Mouse (Mus musculus): Measurements from ENCODE around the gene Spata20.

Gene Spata20

GRCm38 (mm10) chr11:94482738-94483137, 3.2 kb downstream of the Spata20 start:
- DNase-seq (ENCODE audit: inconsistent ontology term): no peak

- no peak for DNase-seq (ENCODE audit: inconsistent ontology term)
Measured at GRCm38 (mm10) chr11:94481963-94482362, 4.0 kb downstream of the Spata20 start.

- DNase-seq (ENCODE audit: inconsistent ontology term): no peak
Measured at GRCm38 (mm10) chr11:94480382-94480781, 5.6 kb downstream of the Spata20 start.

GRCm38 (mm10) chr11:94477651-94478050, 8.3 kb downstream of the Spata20 start:
- DNase-seq (ENCODE audit: inconsistent ontology term): no peak

- peak; percentile 79 for DNase-seq (ENCODE audit: inconsistent ontology term)
Measured at GRCm38 (mm10) chr11:94475722-94476121, 10.3 kb downstream of the Spata20 start.

GRCm38 (mm10) chr11:94474544-94474910, 11.5 kb downstream of the Spata20 start:
- DNase-seq (ENCODE audit: inconsistent ontology term): no peak

- DNase-seq (ENCODE audit: inconsistent ontology term): peak; percentile 77
Measured at GRCm38 (mm10) chr11:94473707-94474543, 12.1 kb downstream of the Spata20 start, which contains the start of gene Cacna1g. Gene Cacna1g (minus strand): TSS chr11:94474198.

GRCm38 (mm10) chr11:94472916-94473706, 12.9 kb downstream of the Spata20 start:
- no peak for DNase-seq (ENCODE audit: inconsistent ontology term)

GRCm38 (mm10) chr11:94472585-94472915, 13.4 kb downstream of the Spata20 start:
- DNase-seq (ENCODE audit: inconsistent ontology term): no peak

GRCm38 (mm10) chr11:94471740-94472584, 14.0 kb downstream of the Spata20 start:
- no peak for DNase-seq (ENCODE audit: inconsistent ontology term)

GRCm38 (mm10) chr11:94470391-94470790, 15.6 kb downstream of the Spata20 start:
- no peak for DNase-seq (ENCODE audit: inconsistent ontology term)

GRCm38 (mm10) chr11:94469136-94470064, 16.6 kb downstream of the Spata20 start:
- peak; percentile 76 for DNase-seq (ENCODE audit: inconsistent ontology term)

- peak; percentile 68 for DNase-seq (ENCODE audit: inconsistent ontology term)
Measured at GRCm38 (mm10) chr11:94468582-94469064, 17.4 kb downstream of the Spata20 start.

- DNase-seq (ENCODE audit: inconsistent ontology term): no peak
Measured at GRCm38 (mm10) chr11:94466333-94466855, 19.6 kb downstream of the Spata20 start.

- DNase-seq (ENCODE audit: inconsistent ontology term): no peak
Measured at GRCm38 (mm10) chr11:94464170-94464569, 21.8 kb downstream of the Spata20 start.

GRCm38 (mm10) chr11:94461856-94462255, 24.1 kb downstream of the Spata20 start:
- no peak for DNase-seq (ENCODE audit: inconsistent ontology term)

- no peak for DNase-seq (ENCODE audit: inconsistent ontology term)
Measured at GRCm38 (mm10) chr11:94457001-94457400, 29.0 kb downstream of the Spata20 start.

GRCm38 (mm10) chr11:94456347-94456746, 29.6 kb downstream of the Spata20 start:
- no peak for DNase-seq (ENCODE audit: inconsistent ontology term)

GRCm38 (mm10) chr11:94455161-94455820, 30.7 kb downstream of the Spata20 start:
- DNase-seq (ENCODE audit: inconsistent ontology term): peak; percentile 35

GRCm38 (mm10) chr11:94454756-94455155, 31.2 kb downstream of the Spata20 start:
- DNase-seq (ENCODE audit: inconsistent ontology term): no peak

All from Muller cell, postnatal 12 days (primary cell).